Mouse (Mus musculus) C2C12 (cell line): Measurements from ENCODE around the gene Ceacam9. TPM values are rescaled to one million over a fixed set of nuclear protein-coding genes. Genes with fewer than 3 reads are reported as not detected.

Source experiments
- H3K27me3 ChIP-seq: one replicate; pipeline ENCODE4 v1.6.1; 2011; ENCODE audit not compliant: control insufficient read depth, insufficient read depth, insufficient read length
- H3K36me3 ChIP-seq: one replicate; pipeline ENCODE4 v1.6.1; 2011; ENCODE audit not compliant: control insufficient read depth, insufficient read depth
- H3K4me3 ChIP-seq: one replicate; pipeline ENCODE4 v1.5.1; 2011; ENCODE audit warnings: mild to moderate bottlenecking, control low read depth; ENCODE audit not compliant: poor library complexity, insufficient read depth, severe bottlenecking
- H3K79me2 ChIP-seq: one replicate; pipeline ENCODE4 v1.6.1; 2011; ENCODE audit not compliant: control insufficient read depth, insufficient read depth
- H3K79me3 ChIP-seq: one replicate; pipeline ENCODE4 v1.6.1; 2011; ENCODE audit warnings: low read depth, control low read depth
- H3ac ChIP-seq: one replicate; pipeline ENCODE3; 2011; ENCODE audit warnings: low read depth; ENCODE audit not compliant: control insufficient read depth, insufficient read length
- CEBPB ChIP-seq: IDR thresholded peaks from one replicate; pipeline ENCODE4 v1.6.1; 2011; ENCODE audit warnings: low read depth, mild to moderate bottlenecking, control low read depth, moderate library complexity
- CTCF ChIP-seq: IDR thresholded peaks from one replicate; pipeline ENCODE4 v1.5.1; 2011; ENCODE audit not compliant: control insufficient read depth, insufficient read depth, insufficient read length
- FOSL1 ChIP-seq: IDR thresholded peaks from one replicate; pipeline ENCODE4 v1.8.0; 2011; ENCODE audit warnings: mild to moderate bottlenecking, low read length; ENCODE audit not compliant: poor library complexity, insufficient read depth, severe bottlenecking
- MAX ChIP-seq: IDR thresholded peaks from one replicate; pipeline ENCODE4 v1.6.1; 2011; ENCODE audit warnings: mild to moderate bottlenecking, control low read depth
- MYOD1 ChIP-seq: IDR thresholded peaks from one replicate; pipeline ENCODE4 v1.6.1; 2011; ENCODE audit warnings: low read depth; ENCODE audit not compliant: control insufficient read depth, insufficient read length
- MYOG ChIP-seq: IDR thresholded peaks from one replicate; pipeline ENCODE4 v1.6.1; 2011; ENCODE audit not compliant: control insufficient read depth, insufficient read length; ENCODE audit errors: extremely low read depth
- USF1 ChIP-seq: IDR thresholded peaks from one replicate; pipeline ENCODE4 v1.6.1; 2011; ENCODE audit warnings: low read depth, mild to moderate bottlenecking, control low read depth, moderate library complexity
- polyA plus RNA-seq: library from polyadenylated mRNA; unstranded; fragments of >200 nt; fragmentation: generic; extraction: Trizol; gene quantifications from one replicate; pipeline ENCODE4 v1.2.1, GENCODE M21; 2012; ENCODE audit warnings: missing spikeins

Gene Ceacam9
- polyA plus RNA-seq, 1 experiment: not detected

DNA sequence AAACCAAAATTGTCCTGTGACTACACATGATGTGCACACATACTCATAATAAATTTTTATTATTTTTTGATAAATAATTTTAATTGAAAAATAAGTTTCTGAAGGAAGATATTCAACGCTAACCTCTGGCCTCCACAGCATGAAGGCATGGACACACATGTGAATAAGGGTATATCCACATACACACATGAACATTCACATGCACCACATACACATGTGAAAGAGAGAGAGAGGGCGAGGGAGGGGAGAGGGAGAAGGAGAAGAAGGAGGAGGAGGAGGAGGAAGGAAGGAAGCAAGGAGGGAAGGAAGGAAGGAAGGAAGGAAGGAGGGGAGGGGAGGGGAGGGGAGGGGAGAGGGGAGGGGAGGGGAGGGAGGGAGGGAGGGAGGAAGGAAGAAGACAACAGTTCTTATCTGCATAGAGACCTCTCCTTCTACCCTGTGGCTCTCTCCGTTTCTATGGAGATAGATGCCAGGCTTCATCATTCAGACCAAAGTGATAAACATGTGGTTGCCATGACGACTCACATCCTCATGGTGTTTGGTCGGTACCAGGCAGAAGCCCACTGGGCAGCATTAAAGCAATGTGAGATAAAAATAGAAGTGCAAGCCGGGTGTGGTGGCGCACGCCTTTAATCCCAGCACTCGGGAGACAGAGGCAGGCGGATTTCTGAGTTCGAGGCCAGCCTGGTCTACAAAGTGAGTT is 37.3 kb downstream of the Ceacam9 start:
- Histone ChIP-seq H3K79me3 (no peaks in the 10 kb centered on the region), H3K27me3 (no peaks in the 10 kb centered on the region), H3K36me3 (no peaks in the 10 kb centered on the region), H3ac (no peak overlapping the region), H3K79me2 (no peaks in the 10 kb centered on the region), H3K4me3 (no peak overlapping the region)
- no peak for TF ChIP-seq MYOG
- no peak for TF ChIP-seq CTCF
- no peak for TF ChIP-seq USF1
- no peak for TF ChIP-seq CEBPB
- TF ChIP-seq FOSL1: no peak
- TF ChIP-seq MAX: no peak
- TF ChIP-seq MYOD1: no peak

GRCm38 (mm10) chr7:16760292-16760691 is 38.6 kb downstream of the Ceacam9 start:
- TF ChIP-seq FOSL1: no peak
- TF ChIP-seq MYOG: no peak
- no peak for TF ChIP-seq CTCF
- no peak for TF ChIP-seq MYOD1
- no peak for TF ChIP-seq USF1
- no peak for TF ChIP-seq CEBPB
- TF ChIP-seq MAX: no peak
- no peaks in the 10 kb centered on the region for H3K36me3 ChIP-seq

DNA sequence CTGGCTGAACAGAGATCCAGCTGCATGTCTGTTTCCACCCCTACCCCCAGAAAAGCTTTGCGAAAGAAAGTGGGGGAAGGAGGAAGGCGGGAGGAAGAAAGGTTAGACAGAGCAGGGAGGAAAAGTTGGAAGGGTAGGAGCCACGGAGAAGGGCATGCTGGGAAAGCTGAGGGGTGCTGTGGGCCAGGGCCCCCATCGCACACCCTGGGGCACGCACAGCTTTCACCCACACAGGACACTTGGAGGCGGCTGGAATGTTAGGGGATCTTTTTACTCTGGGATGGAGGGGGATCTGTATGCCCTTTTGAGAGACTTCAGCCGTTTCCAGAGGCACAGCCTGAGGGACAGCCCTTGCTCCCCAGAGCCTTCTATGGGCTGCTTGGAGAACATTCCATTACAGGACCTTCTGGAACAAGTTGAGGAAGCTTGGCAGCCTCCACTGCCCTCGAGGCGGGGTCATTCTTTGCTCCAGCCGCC is 39.3 kb downstream of the Ceacam9 start:
- H3K27me3 ChIP-seq: no peaks in the 10 kb centered on the region
- H3ac ChIP-seq: no peak overlapping the region
- H3K79me3 ChIP-seq: no peaks in the 10 kb centered on the region
- H3K79me2 ChIP-seq: no peaks in the 10 kb centered on the region
- H3K4me3 ChIP-seq: no peak overlapping the region
- TF ChIP-seq MYOG: no peak
- H3K36me3 ChIP-seq: no peaks in the 10 kb centered on the region

More at GRCm38 (mm10) chr7:16760292-16760691, 38.6 kb downstream of the Ceacam9 start:
- Histone ChIP-seq H3K4me3 (no peak overlapping the region), H3K79me2 (no peaks in the 10 kb centered on the region), H3K79me3 (no peaks in the 10 kb centered on the region), H3K27me3 (no peaks in the 10 kb centered on the region), H3ac (no peak overlapping the region)

GRCm38 (mm10) chr7:16761630-16762029 is 39.9 kb downstream of the Ceacam9 start:
- no peaks in the 10 kb centered on the region for H3K79me3 ChIP-seq
- H3K27me3 ChIP-seq: no peaks in the 10 kb centered on the region
- no peak overlapping the region for H3K4me3 ChIP-seq
- H3ac ChIP-seq: no peak overlapping the region
- H3K36me3 ChIP-seq: no peaks in the 10 kb centered on the region
- TF ChIP-seq CEBPB: no peak
- no peak for TF ChIP-seq FOSL1
- no peak for TF ChIP-seq MYOD1
- no peak for TF ChIP-seq MYOG
- TF ChIP-seq CTCF: no peak
- no peak for TF ChIP-seq USF1
- no peak for TF ChIP-seq MAX
- no peaks in the 10 kb centered on the region for H3K79me2 ChIP-seq

DNA sequence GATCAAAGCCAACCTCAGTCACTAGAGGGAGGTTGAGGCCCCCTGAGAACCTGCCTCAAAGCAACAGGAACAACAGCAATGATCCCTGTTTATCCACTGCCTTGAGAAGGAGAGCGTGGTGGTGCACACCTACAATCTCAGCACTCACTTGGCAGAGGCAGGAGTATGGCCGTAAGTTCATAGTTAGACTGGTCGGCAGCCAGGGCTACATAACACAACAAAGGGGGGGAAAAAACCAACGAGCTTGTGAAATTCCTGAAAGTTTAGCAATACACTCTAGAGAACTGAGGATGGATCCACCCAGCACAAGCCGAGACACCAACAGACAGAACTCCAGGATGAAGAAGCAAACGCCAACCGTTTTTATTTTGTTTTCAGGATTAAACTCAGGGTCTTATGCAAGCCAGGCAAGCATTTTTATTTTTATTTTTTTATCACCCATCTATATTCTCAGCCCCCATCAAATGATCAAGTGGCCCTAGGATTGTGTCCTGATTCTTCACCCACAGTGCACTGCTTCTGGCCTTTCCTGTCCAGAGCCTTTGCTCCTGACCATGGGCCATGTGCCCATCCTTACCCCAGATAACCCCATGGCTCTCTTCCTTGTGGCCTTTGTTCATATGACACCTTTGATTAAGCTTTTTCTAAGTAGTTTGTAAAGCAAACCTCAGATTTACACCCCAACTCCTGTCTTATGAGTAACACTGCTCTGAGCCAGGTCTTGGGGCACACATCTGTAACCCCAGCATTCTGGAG is 41.9 kb downstream of the Ceacam9 start:
- H3K79me2 ChIP-seq: no peaks in the 10 kb centered on the region
- no peaks in the 10 kb centered on the region for H3K27me3 ChIP-seq
- TF ChIP-seq FOSL1 (no peak), MYOG (no peak), MAX (no peak), USF1 (no peak), CTCF (no peak), MYOD1 (no peak), CEBPB (no peak)
- no peaks in the 10 kb centered on the region for H3K36me3 ChIP-seq
- no peak overlapping the region for H3ac ChIP-seq
- no peaks in the 10 kb centered on the region for H3K79me3 ChIP-seq
- no peak overlapping the region for H3K4me3 ChIP-seq

DNA sequence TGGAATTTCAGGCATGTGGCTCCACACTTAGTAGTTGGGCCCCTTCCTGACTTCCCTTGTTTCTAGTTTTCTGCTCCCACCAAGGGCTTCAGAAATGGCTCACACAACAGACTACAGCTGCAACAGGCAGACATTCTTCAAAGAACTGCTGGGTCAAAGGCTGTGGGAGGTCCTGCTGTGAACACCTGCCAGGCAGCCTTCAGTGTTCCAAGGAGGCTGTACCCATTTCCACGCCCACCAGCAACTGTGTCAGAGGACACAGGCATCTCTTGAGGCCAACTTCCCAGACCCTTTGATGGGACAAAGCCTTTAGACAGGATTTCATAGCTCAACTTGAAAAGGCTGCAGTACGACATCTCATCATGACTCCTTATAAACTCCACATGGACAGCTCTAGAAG is 44.7 kb downstream of the Ceacam9 start:
- H3K4me3 ChIP-seq: no peak overlapping the region
- H3K36me3 ChIP-seq: no peaks in the 10 kb centered on the region
- H3K79me3 ChIP-seq: no peaks in the 10 kb centered on the region
- no peaks in the 10 kb centered on the region for H3K79me2 ChIP-seq
- TF ChIP-seq FOSL1: no peak
- no peak for TF ChIP-seq CEBPB
- no peak for TF ChIP-seq MYOG
- TF ChIP-seq USF1: no peak
- TF ChIP-seq MYOD1: no peak
- no peak for TF ChIP-seq MAX
- TF ChIP-seq CTCF: no peak
- H3ac ChIP-seq: no peak overlapping the region
- no peaks in the 10 kb centered on the region for H3K27me3 ChIP-seq

Other genes starting within 250 kb of the Ceacam9 start
- gene Npas1, start 244.2 kb upstream of the Ceacam9 start, polyA plus RNA-seq: 0.18 TPM
- 26.8 TPM for gene Arhgap35, start 106.9 kb upstream of the Ceacam9 start, polyA plus RNA-seq
- gene Ceacam15, start 46.2 kb upstream of the Ceacam9 start, polyA plus RNA-seq: not detected
- gene Ap2s1, start 16.5 kb downstream of the Ceacam9 start, polyA plus RNA-seq: 301 TPM
- gene Slc1a5, start 59.4 kb downstream of the Ceacam9 start, polyA plus RNA-seq: 31.5 TPM
- gene Strn4, start 94.0 kb downstream of the Ceacam9 start, polyA plus RNA-seq: 50.4 TPM
- 28.9 TPM for gene Fkrp, start 94.8 kb downstream of the Ceacam9 start, polyA plus RNA-seq
- 5.5 TPM for gene Prkd2, start 121.0 kb downstream of the Ceacam9 start, polyA plus RNA-seq
- 5.3 TPM for gene Dact3, start 153.4 kb downstream of the Ceacam9 start, polyA plus RNA-seq
- gene Gng8, start 169.9 kb downstream of the Ceacam9 start, polyA plus RNA-seq: 2.6 TPM
- 5.7 TPM for gene Ptgir, start 184.6 kb downstream of the Ceacam9 start, polyA plus RNA-seq
- gene Calm3, start 202.2 kb downstream of the Ceacam9 start, polyA plus RNA-seq: 365 TPM
- 12.6 TPM for gene Pnmal2, start 222.8 kb downstream of the Ceacam9 start, polyA plus RNA-seq
- not detected for gene Pnmal1, start 237.8 kb downstream of the Ceacam9 start, polyA plus RNA-seq